Mouse (Mus musculus) brain, embryonic 14.5 days (tissue): ENCODE data around the gene Thsd4.

Source experiments
- CTCF ChIP-seq: fragments of 200-500 bp; IDR thresholded peaks from 2 replicates; pipeline ENCODE4 v1.5.1; 2012; ENCODE audit warnings: inconsistent platforms, mild to moderate bottlenecking, moderate library complexity, borderline replicate concordance; ENCODE audit not compliant: insufficient read depth, insufficient read length; ENCODE audit errors: extremely low read depth
- POLR2A ChIP-seq: fragments of 200-500 bp; IDR thresholded peaks from 2 replicates; pipeline ENCODE4 v1.6.1; 2012; ENCODE audit warnings: mild to moderate bottlenecking, inconsistent platforms, borderline replicate concordance; ENCODE audit not compliant: poor library complexity, insufficient read depth, insufficient read length, severe bottlenecking; ENCODE audit errors: extremely low read depth

- TF ChIP-seq POLR2A (no peak), CTCF (no peak)
Observed at GRCm38 (mm10) chr9:60216029-60216428, 305.8 kb downstream of the Thsd4 start.
